Mouse (Mus musculus) lung, postnatal 0 days (tissue): Measurements from ENCODE around the gene Wbp2nl. TPM values are rescaled to one million over a fixed set of nuclear protein-coding genes. Genes with fewer than 3 reads are reported as not detected.

Experiments
- ATAC-seq: fragments of 200-750 bp; cut with Nextera tagmentation; 2 replicates; pipeline ENCODE4 v1.8.0; 2017; ENCODE audit warnings: moderate library complexity
- DNase-seq: peaks from one replicate; pipeline ENCODE4 v3.0.0-alpha.2; 2016; ENCODE audit warnings: low spot score
- H3K27ac ChIP-seq: fragments of 300-500 bp; sonication (generic); 2 replicates; pipeline ENCODE4 v1.5.1; 2014; ENCODE audit warnings: antibody characterized with exemption, mild to moderate bottlenecking, low read length, mixed read lengths
- H3K27me3 ChIP-seq: fragments of 300-500 bp; sonication (generic); replicated peaks from 2 replicates; pipeline ENCODE4 v1.6.1; 2014; ENCODE audit warnings: low read length, mixed read lengths; ENCODE audit not compliant: insufficient read depth
- H3K36me3 ChIP-seq: fragments of 300-500 bp; sonication (generic); 2 replicates; pipeline ENCODE4 v1.6.1; 2014; ENCODE audit warnings: low read length, mixed read lengths; ENCODE audit not compliant: insufficient read depth
- H3K4me1 ChIP-seq: fragments of 300-500 bp; sonication (generic); 2 replicates; pipeline ENCODE4 v1.6.1; 2014; ENCODE audit warnings: antibody characterized with exemption, low read depth, low read length, mixed read lengths; ENCODE audit not compliant: insufficient read depth
- H3K4me2 ChIP-seq: fragments of 300-500 bp; sonication (generic); replicated peaks from 2 replicates; pipeline ENCODE4 v1.6.1; 2014; ENCODE audit warnings: low read depth, mild to moderate bottlenecking, low read length, moderate library complexity, mixed read lengths
- H3K4me3 ChIP-seq: fragments of 300-500 bp; sonication (generic); 2 replicates; pipeline ENCODE4 v1.5.1; 2014; ENCODE audit warnings: low read depth, low read length
- H3K9ac ChIP-seq: fragments of 300-500 bp; sonication (generic); replicated peaks from 2 replicates; pipeline ENCODE4 v1.6.1; 2014; ENCODE audit warnings: low read depth, mild to moderate bottlenecking
- H3K9me3 ChIP-seq: fragments of 300-500 bp; sonication (generic); 2 replicates; pipeline ENCODE4 v1.6.1; 2016; ENCODE audit warnings: low read length, mixed read lengths
- CTCF ChIP-seq: IDR thresholded peaks from 2 replicates; pipeline ENCODE4 v1.5.1; 2016; ENCODE audit warnings: antibody characterized with exemption, mild to moderate bottlenecking
- EP300 ChIP-seq: IDR thresholded peaks from 2 replicates; pipeline ENCODE4 v1.6.1; 2016; ENCODE audit warnings: antibody characterized with exemption, mild to moderate bottlenecking, control low read depth
- WGBS: fragments of 180-500 bp; shearing (Covaris S2); extraction: QIAGEN DNeasy Blood & Tissue Kit; methylation state at CpG from one replicate; pipeline ENCODE4 v1.1.7; 2014; 5-methylcytosine and 5-hydroxymethylcytosine counted together
- polyA plus RNA-seq: library from polyadenylated mRNA; unstranded; fragments of >200 nt; fragmentation: Nextera tagmentation; extraction: Ambion mirVana; gene quantifications from 2 replicates; pipeline ENCODE4 v1.2.1, GENCODE M21; 2015

Wbp2nl gene
- polyA plus RNA-seq, 1 experiment from 2014 or later: 0.19 TPM

GRCm38 (mm10) chr15:82343368-82344287, 44.9 kb downstream of the Wbp2nl start:
- Histone ChIP-seq H3K27ac (no peak overlapping the region), H3K36me3 (peaks cover 8% of the 10 kb centered on the region; the same call in 1 of the 2 replicates), H3K27me3 (no peaks in the 10 kb centered on the region), H3K4me2 (no peak overlapping the region), H3K4me3 (no peak overlapping the region), H3K9me3 (no peaks in the 10 kb centered on the region), H3K9ac (no peak overlapping the region), H3K4me1 (peaks cover 10% of the 10 kb centered on the region)
- 85% methylated on average over 27 of the region's 27 CpGs for WGBS
- DNase-seq (no peak), ATAC-seq (no peak)
- no peak for TF ChIP-seq EP300
- TF ChIP-seq CTCF: no peak

GRCm38 (mm10) chr15:82344971-82345370, 46.2 kb downstream of the Wbp2nl start:
- no peaks in the 10 kb centered on the region for H3K27me3 ChIP-seq
- no peaks in the 10 kb centered on the region for H3K9me3 ChIP-seq
- no peak for ATAC-seq
- H3K27ac ChIP-seq: no peak overlapping the region
- H3K4me3 ChIP-seq: no peak overlapping the region
- H3K9ac ChIP-seq: no peak overlapping the region
- H3K36me3 ChIP-seq: peaks cover 17% of the 10 kb centered on the region
- no peak for DNase-seq
- H3K4me1 ChIP-seq: peaks cover 10% of the 10 kb centered on the region
- no peak overlapping the region for H3K4me2 ChIP-seq
- TF ChIP-seq CTCF (no peak), EP300 (no peak)
- WGBS: 81% methylated on average over 6 of the region's 6 CpGs

GRCm38 (mm10) chr15:82345820-82346470, 47.2 kb downstream of the Wbp2nl start:
- Histone ChIP-seq H3K4me3 (peak overlapping the region; percentile 68), H3K9ac (peak overlapping the region; percentile 69), H3K9me3 (no peaks in the 10 kb centered on the region), H3K4me2 (peak overlapping the region; percentile 62), H3K27ac (peak overlapping the region; percentile 94), H3K4me1 (peaks cover 10% of the 10 kb centered on the region), H3K36me3 (peaks cover 26% of the 10 kb centered on the region), H3K27me3 (no peaks in the 10 kb centered on the region)
- WGBS: under 1% methylated on average over 51 of the region's 51 CpGs
- peak; percentile 99 for DNase-seq
- peak; percentile 98 for ATAC-seq
- TF ChIP-seq CTCF: no peak
- no peak for TF ChIP-seq EP300

- H3K4me2 ChIP-seq: peak overlapping the region; percentile 62
- H3K36me3 ChIP-seq: peaks cover 27% of the 10 kb centered on the region
- peaks cover 10% of the 10 kb centered on the region for H3K4me1 ChIP-seq
- WGBS: 36% methylated on average over 14 of the region's 14 CpGs
- DNase-seq (peak; percentile 53), ATAC-seq (no peak)
- H3K27ac ChIP-seq: peak overlapping the region; percentile 94
- peak; percentile 41 for TF ChIP-seq CTCF
- peak; percentile 37; the same call in 1 of the 2 replicates for TF ChIP-seq EP300
- no peaks in the 10 kb centered on the region for H3K9me3 ChIP-seq
- H3K27me3 ChIP-seq: no peaks in the 10 kb centered on the region
- H3K9ac ChIP-seq: peak overlapping the region; percentile 69
- peak overlapping the region; percentile 68 for H3K4me3 ChIP-seq
Measured at GRCm38 (mm10) chr15:82346580-82347302, 48.0 kb downstream of the Wbp2nl start.

- WGBS: 72% methylated on average over 4 of the region's 4 CpGs
- H3K9me3 ChIP-seq: no peaks in the 10 kb centered on the region
- DNase-seq (no peak), ATAC-seq (no peak)
- H3K9ac ChIP-seq: peak overlapping the region; percentile 69; the same call in 1 of the 2 replicates
- TF ChIP-seq EP300 (no peak), CTCF (no peak)
- peak overlapping the region; percentile 62 for H3K4me2 ChIP-seq
- H3K4me1 ChIP-seq: peaks cover 10% of the 10 kb centered on the region
- peaks cover 27% of the 10 kb centered on the region for H3K36me3 ChIP-seq
- H3K27ac ChIP-seq: no peak overlapping the region
- H3K27me3 ChIP-seq: no peaks in the 10 kb centered on the region
- peak overlapping the region; percentile 68; the same call in 1 of the 2 replicates for H3K4me3 ChIP-seq
Measured at GRCm38 (mm10) chr15:82347303-82347676, 48.5 kb downstream of the Wbp2nl start.

- 92% methylated on average over 12 of the region's 12 CpGs for WGBS
- DNase-seq: no peak
- H3K27ac ChIP-seq: no peak overlapping the region
- H3K4me3 ChIP-seq: no peak overlapping the region
- no peaks in the 10 kb centered on the region for H3K9me3 ChIP-seq
- no peak overlapping the region for H3K4me2 ChIP-seq
- no peak for ATAC-seq
- peaks cover 27% of the 10 kb centered on the region for H3K36me3 ChIP-seq
- H3K4me1 ChIP-seq: peaks cover 10% of the 10 kb centered on the region
- no peak overlapping the region for H3K9ac ChIP-seq
- H3K27me3 ChIP-seq: no peaks in the 10 kb centered on the region
- TF ChIP-seq CTCF: no peak
- no peak for TF ChIP-seq EP300
Measured at GRCm38 (mm10) chr15:82347852-82348251, 49.1 kb downstream of the Wbp2nl start.
